Mouse (Mus musculus) MEL (cell line): ENCODE measurements at regions not wholly inside any gene's neighbourhood (a gene's known extent, or its start where the extent isn't known, plus 50 kb on each side); places are given as distances from the start of the nearest gene placed in this dataset.

Experiments used
- CTCF ChIP-seq, 3 experiments: IDR thresholded peaks in 2 of 3; conservative IDR thresholded peaks in 1 of 3; 2 replicates each; pipeline ENCODE4 v1.5.1; 2011 to 2012; ENCODE audit warnings: low read length in 3 of 3, low read depth in 2 of 3, mild to moderate bottlenecking in 2 of 3, improper control_type of control experiment in 1 of 3, inconsistent platforms in 1 of 3, mixed read lengths in 1 of 3, moderate library complexity in 1 of 3; ENCODE audit not compliant: control insufficient read depth in 1 of 3, insufficient read depth in 1 of 3, poor library complexity in 1 of 3, severe bottlenecking in 1 of 3
- HCFC1 ChIP-seq: IDR thresholded peaks from 2 replicates; pipeline ENCODE4 v1.6.1; 2012; ENCODE audit warnings: low read depth, mild to moderate bottlenecking, inconsistent platforms, low read length, improper control_type of control experiment, moderate library complexity
- MEF2A ChIP-seq: IDR thresholded peaks from 2 replicates; pipeline ENCODE4 v1.6.1; 2014; ENCODE audit warnings: low read depth, mild to moderate bottlenecking, inconsistent platforms, low read length, improper control_type of control experiment; ENCODE audit not compliant: poor library complexity, insufficient replicate concordance, severe bottlenecking; ENCODE audit errors: extremely low read depth
- POLR2A ChIP-seq, 2 experiments: IDR thresholded peaks; 2 replicates each; pipeline ENCODE4 v1.6.1; 2011 to 2012; ENCODE audit warnings: low read length in 2 of 2, mild to moderate bottlenecking in 2 of 2, control low read depth in 1 of 2, improper control_type of control experiment in 1 of 2, low read depth in 1 of 2, moderate library complexity in 1 of 2; ENCODE audit not compliant: control insufficient read depth in 1 of 2, insufficient read depth in 1 of 2, poor library complexity in 1 of 2

- TF ChIP-seq MEF2A (no peak), CTCF (IDR thresholded peaks at IDR 0.05 in 2 of 3, conservative IDR thresholded peaks at IDR 0.05 in 1 of 3; ENCODE audit: control insufficient read depth in 1 of 3, insufficient read depth in 1 of 3, low read depth in 2 of 3, low read length in 3 of 3, poor library complexity in 1 of 3, severe bottlenecking in 1 of 3) (no peak), POLR2A (IDR thresholded peaks at IDR 0.05; ENCODE audit: control insufficient read depth in 1 of 2, insufficient read depth in 1 of 2, low read depth in 1 of 2, low read length in 2 of 2, poor library complexity in 1 of 2) (no peak), HCFC1 (no peak)
These were observed 52.9 kb upstream of the Max start for GRCm38 (mm10) chr12:77014908-77015307.
